Mouse (Mus musculus) bone marrow macrophage, adult 2 months (primary cell): ENCODE data around the gene Zmynd8.

Experiments used
- CTCF ChIP-seq: IDR thresholded peaks from 2 replicates; pipeline ENCODE4 v1.5.1; 2012; ENCODE audit warnings: low read depth, mild to moderate bottlenecking, low read length, moderate library complexity
- POLR2A ChIP-seq: IDR thresholded peaks from 2 replicates; pipeline ENCODE4 v1.6.1; 2012; ENCODE audit warnings: mild to moderate bottlenecking, low read depth, low read length, borderline replicate concordance

DNA sequence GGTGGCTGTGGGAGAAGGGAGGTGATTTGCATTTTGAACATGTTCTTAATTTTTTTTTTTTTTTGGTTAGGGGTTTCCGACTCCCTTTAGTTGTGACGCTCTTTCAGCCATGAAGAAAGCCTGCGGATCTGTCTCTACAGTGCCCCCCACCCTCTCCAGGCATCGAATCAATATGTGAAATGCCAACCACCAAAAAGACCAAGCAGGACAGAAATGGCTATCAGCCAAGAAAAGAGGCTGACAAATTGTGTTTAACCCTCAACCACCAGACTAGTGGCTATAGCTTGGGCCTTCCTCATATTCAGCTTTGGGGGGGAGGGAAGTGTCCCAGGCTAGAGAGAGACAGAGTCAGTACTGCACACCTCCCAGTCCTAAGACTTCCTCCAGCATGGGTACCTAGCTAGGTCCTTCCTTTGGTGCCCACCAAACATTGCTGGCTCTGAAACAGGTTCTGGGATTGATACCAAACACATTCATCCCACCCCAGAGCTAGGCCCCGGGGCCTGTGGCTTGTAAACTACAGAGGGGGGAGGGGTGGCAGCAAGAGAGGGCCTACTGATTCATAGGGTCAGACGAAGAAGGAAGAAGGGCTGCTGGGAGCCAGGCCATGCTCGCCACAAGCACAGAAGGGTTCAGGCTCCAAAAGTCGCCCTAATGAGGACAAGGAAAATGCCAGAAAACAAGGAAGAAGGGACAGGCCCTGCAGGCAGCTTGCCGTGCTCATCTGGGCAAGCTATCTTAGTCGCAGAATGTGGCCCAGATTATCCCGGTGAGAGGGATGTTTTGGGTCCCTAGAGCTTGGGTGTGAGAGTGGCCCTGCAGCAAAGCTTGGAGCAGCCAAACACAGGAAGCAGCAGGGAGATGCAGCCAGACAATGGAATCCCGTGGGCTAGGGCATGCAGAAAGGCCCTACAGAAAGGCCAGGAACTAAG, 40.1 kb downstream of the Zmynd8 start:
- no peak for TF ChIP-seq CTCF
- no peak for TF ChIP-seq POLR2A
